Mouse (Mus musculus) CH12.LX (cell line): ENCODE measurements at regions not wholly inside any gene's neighbourhood (a gene's known extent, or its start where the extent isn't known, plus 50 kb on each side); places are given as distances from the start of the nearest gene placed in this dataset.
A peak's percentile ranks its signal among the peaks of the same experiment; 100 is the strongest.

Source experiments
- DNase-seq: peaks from one replicate; pipeline ENCODE4 v3.0.0-alpha.2; 2013; ENCODE audit errors: extremely low read depth
- H3K27ac ChIP-seq: 2 replicates; pipeline ENCODE4 v1.5.1; 2012; ENCODE audit warnings: low read depth, mild to moderate bottlenecking, control low read depth, moderate library complexity; ENCODE audit not compliant: insufficient read depth
- H3K27me3 ChIP-seq: replicated peaks from 2 replicates; pipeline ENCODE3; 2012; ENCODE audit warnings: inconsistent platforms
- H3K36me3 ChIP-seq, 2 experiments: replicated peaks in 1 of 2; 2 replicates each; pipeline versions ENCODE3 to v1.6.1; 2012; ENCODE audit warnings: inconsistent platforms in 1 of 2, low read length in 1 of 2, mild to moderate bottlenecking in 1 of 2, mixed read lengths in 1 of 2, moderate library complexity in 1 of 2; ENCODE audit not compliant: control insufficient read depth in 1 of 2, insufficient read depth in 1 of 2
- H3K4me1 ChIP-seq, 2 experiments: 2 replicates each; pipeline ENCODE4 v1.6.1; 2012; ENCODE audit warnings: inconsistent platforms in 1 of 2, moderate library complexity in 1 of 2; ENCODE audit not compliant: insufficient read depth in 2 of 2, control insufficient read depth in 1 of 2
- H3K4me2 ChIP-seq: 2 replicates; pipeline ENCODE4 v1.6.1; 2012; ENCODE audit warnings: low read depth, mild to moderate bottlenecking, control low read depth; ENCODE audit not compliant: poor library complexity, insufficient read depth, severe bottlenecking
- H3K4me3 ChIP-seq, 3 experiments: fragments of 150-350 bp in 1 of 3; sonication (generic) in 1 of 3; replicated peaks in 1 of 3; 2 replicates each; pipeline versions ENCODE3 to v1.5.1; 2011 to 2012; ENCODE audit warnings: low read depth in 2 of 3, low read length in 2 of 3, mild to moderate bottlenecking in 2 of 3, moderate library complexity in 2 of 3, control low read depth in 1 of 3, improper control_type of control experiment in 1 of 3, inconsistent platforms in 1 of 3, mixed read lengths in 1 of 3; ENCODE audit not compliant: poor library complexity in 1 of 3
- H3K79me2 ChIP-seq: replicated peaks from 2 replicates; pipeline ENCODE4 v1.6.1; 2012; ENCODE audit warnings: mild to moderate bottlenecking, moderate library complexity; ENCODE audit not compliant: control insufficient read depth, poor library complexity, insufficient read depth, severe bottlenecking; ENCODE audit errors: extremely low read depth
- H3K9ac ChIP-seq: 2 replicates; pipeline ENCODE4 v1.6.1; 2012; ENCODE audit warnings: low read depth, mild to moderate bottlenecking, control low read depth, moderate library complexity; ENCODE audit not compliant: insufficient read depth
- H3K9me3 ChIP-seq: replicated peaks from 2 replicates; pipeline ENCODE3; 2012; ENCODE audit warnings: low read length, inconsistent platforms, mixed read lengths
- CTCF ChIP-seq, 2 experiments: IDR thresholded peaks in 1 of 2; conservative IDR thresholded peaks in 1 of 2; 2 replicates each; pipeline ENCODE4 v1.5.1; 2011 to 2012; ENCODE audit warnings: low read depth in 2 of 2, low read length in 2 of 2, improper control_type of control experiment in 1 of 2, inconsistent platforms in 1 of 2, mild to moderate bottlenecking in 1 of 2, moderate library complexity in 1 of 2
- EP300 ChIP-seq: IDR thresholded peaks from 2 replicates; pipeline ENCODE4 v1.6.1; 2011; ENCODE audit warnings: low read length, improper control_type of control experiment
- MEF2A ChIP-seq: IDR thresholded peaks from 2 replicates; pipeline ENCODE4 v1.6.1; 2014; ENCODE audit warnings: low read depth, mild to moderate bottlenecking, inconsistent platforms, low read length, improper control_type of control experiment, borderline replicate concordance
- POLR2A ChIP-seq: IDR thresholded peaks from 2 replicates; pipeline ENCODE4 v1.6.1; 2011; ENCODE audit warnings: low read depth, mild to moderate bottlenecking, improper control_type of control experiment, low read length
- RAD21 ChIP-seq: IDR thresholded peaks from 2 replicates; pipeline ENCODE4 v1.6.1; 2011; ENCODE audit warnings: low read depth, mild to moderate bottlenecking, low read length, improper control_type of control experiment, moderate library complexity
- SMC3 ChIP-seq: IDR thresholded peaks from 2 replicates; pipeline ENCODE4 v1.6.1; 2011; ENCODE audit warnings: low read depth, low read length, improper control_type of control experiment
- dilution Hi-C: fragments of 300-500 bp; cut with MboI; formaldehyde crosslinking; loops from 2 replicates; pipeline ENCODE4 v1.14.3; 2020; ENCODE audit warnings: low sequenced_read_pairs; ENCODE audit not compliant: extremely low pct_unique_long_range_greater_than_20kb, extremely low pct_ligation_motif_present
- in situ Hi-C: fragments of 300-500 bp; cut with MboI; formaldehyde crosslinking; loops from 3 replicates; pipeline ENCODE4 v1.14.3; 2019; ENCODE audit warnings: low sequenced_read_pairs, low pct_ligation_motif_present, low pct_unique_long_range_greater_than_20kb, mixed read lengths

GRCm38 (mm10) chr3:4339153-4339552, 1411.5 kb upstream of the Gm8797 start:
- peaks cover 0 to 4% of the 10 kb centered on the region in 2 experiments; a peak in 1 of 4 replicates for H3K4me1 ChIP-seq
- in situ Hi-C loops (no loop called here), dilution Hi-C loops (no loop called here)
- H3K4me2 ChIP-seq: no peak overlapping the region
- no peak overlapping the region for H3K4me3 ChIP-seq
- H3K27me3 ChIP-seq: no peaks in the 10 kb centered on the region
- TF ChIP-seq MEF2A (no peak), EP300 (no peak), SMC3 (peak; percentile 53), RAD21 (peak; percentile 54), POLR2A (no peak), CTCF (conservative IDR thresholded peaks at IDR 0.05 in 1 of 2, IDR thresholded peaks at IDR 0.05 in 1 of 2; ENCODE audit: low read depth in 2 of 2, low read length in 2 of 2) (peak in 1 of 2 experiments; percentile 55; a peak in 3 of 4 replicates)
- no peak overlapping the region for H3K27ac ChIP-seq
- no peak overlapping the region for H3K9ac ChIP-seq
- DNase-seq: peak; percentile 48
- no peaks in the 10 kb centered on the region for H3K79me2 ChIP-seq
- no peaks in the 10 kb centered on the region for H3K9me3 ChIP-seq
- H3K36me3 ChIP-seq: no peaks in the 10 kb centered on the region
